Mouse (Mus musculus) embryonic stem cell, embryonic (primary cell): ENCODE data around the gene Map10.

Source experiments
- CTCF ChIA-PET, 4 experiments: fragments of 300-600 bp in 2 of 4; fragments of 350-600 bp in 2 of 4; sonication (Branson Sonifier 250); formaldehyde crosslinking; loops; one replicate each; lab custom pipeline; 2022; ENCODE audit warnings: inconsistent platforms in 2 of 4; lab: Charles Lee
- POLR2A ChIA-PET, 4 experiments: fragments of 300-600 bp in 2 of 4; fragments of 350-600 bp in 2 of 4; sonication (Branson Sonifier 250); formaldehyde crosslinking; loops; one replicate each; lab custom pipeline; 2022; ENCODE audit warnings: antibody characterized with exemption in 4 of 4, inconsistent platforms in 1 of 4; lab: Charles Lee

The Map10 gene

GRCm38 (mm10) chr8:125690961-125691360 is 21.3 kb downstream of the Map10 start:
- ChIA-PET POLR2A (no interaction called here), CTCF (no interaction called here)

- ChIA-PET POLR2A (interaction anchor here (0.7 to 3.0 kb wide), 13 partner anchors 10 to 123 kb away, joined by 3 to 16 read pairs (median 4); partner anchors contain the start of genes Map10 (in 2 of the 4) and Sipa1l2 (in 1 of the 4)), CTCF (interaction anchor here in 1 of 4 experiments (0.7 kb wide), 1 partner anchor 121 kb away, joined by 3 read pairs; no protein-coding TSS in a partner anchor)
These were observed 22.8 kb downstream of the Map10 start for GRCm38 (mm10) chr8:125692447-125692846.

- CTCF ChIA-PET, result interaction anchor here in 3 of 4 experiments (0.6 to 1.5 kb wide), 3 partner anchors 119 to 122 kb away, joined by 3 read pairs; no protein-coding TSS in a partner anchor
- POLR2A ChIA-PET, result interaction anchor here (0.6 to 3.0 kb wide), 26 partner anchors 9 to 366 kb away, joined by 3 to 16 read pairs (median 4); partner anchors contain the start of genes Map10 (in 3 of the 4) and Sipa1l2 (in 1 of the 4)
These were observed 23.6 kb downstream of the Map10 start for GRCm38 (mm10) chr8:125693197-125693596.

- ChIA-PET POLR2A (no interaction called here), CTCF (interaction anchor here in 1 of 4 experiments (0.7 kb wide), 1 partner anchor 217 kb away, joined by 3 read pairs; no protein-coding TSS in a partner anchor)
These were observed 26.3 kb downstream of the Map10 start for GRCm38 (mm10) chr8:125695951-125696350.

- POLR2A ChIA-PET, result interaction anchor here (0.5 to 3.5 kb wide), 34 partner anchors 10 to 858 kb away, joined by 3 to 14 read pairs (median 3); partner anchors contain the start of genes Map10 (in 2 of the 4) and Sipa1l2 (in 2 of the 4)
These were observed 29.9 kb downstream of the Map10 start for GRCm38 (mm10) chr8:125699391-125700025.

GRCm38 (mm10) chr8:125700407-125700806 is 30.8 kb downstream of the Map10 start:
- CTCF ChIA-PET, result interaction anchor here in 3 of 4 experiments (0.5 to 1.3 kb wide), 4 partner anchors 19 to 572 kb away, joined by 3 read pairs; no protein-coding TSS in a partner anchor
- POLR2A ChIA-PET, result interaction anchor here in 3 of 4 experiments (0.7 to 3.5 kb wide), 30 partner anchors 11 to 373 kb away, joined by 3 to 14 read pairs (median 4); partner anchors contain the start of genes Map10 (in 3 of the 3) and Sipa1l2 (in 2 of the 3)

More at GRCm38 (mm10) chr8:125699391-125700025, 29.9 kb downstream of the Map10 start:
- CTCF ChIA-PET, result interaction anchor here in 3 of 4 experiments (0.7 to 1.3 kb wide), 4 partner anchors 20 to 571 kb away, joined by 3 to 5 read pairs (median 3); no protein-coding TSS in a partner anchor

GRCm38 (mm10) chr8:125702868-125703473 is 33.4 kb downstream of the Map10 start:
- ChIA-PET CTCF (interaction anchor here in 2 of 4 experiments (0.6 to 1.5 kb wide), 2 partner anchors 17 to 170 kb away, joined by 3 to 5 read pairs; no protein-coding TSS in a partner anchor), POLR2A (interaction anchor here in 2 of 4 experiments (0.6 to 2.5 kb wide), 5 partner anchors 9 to 133 kb away, joined by 3 to 8 read pairs (median 3); partner anchors contain the start of gene Sipa1l2 (in 1 of the 2))

GRCm38 (mm10) chr8:125704434-125704833 is 34.8 kb downstream of the Map10 start:
- ChIA-PET POLR2A (interaction anchor here in 3 of 4 experiments (0.6 to 2.9 kb wide), 13 partner anchors 10 to 1726 kb away, joined by 3 to 16 read pairs (median 4); partner anchors contain the start of gene Map10 (in 1 of the 3)), CTCF (interaction anchor here in 1 of 4 experiments (0.6 kb wide), 1 partner anchor 12 kb away, joined by 3 read pairs; no protein-coding TSS in a partner anchor)

- CTCF ChIA-PET, result interaction anchor here in 1 of 4 experiments (1.6 kb wide), 1 partner anchor 13 kb away, joined by 4 read pairs; no protein-coding TSS in a partner anchor
- POLR2A ChIA-PET, result interaction anchor here in 3 of 4 experiments (0.7 to 2.9 kb wide), 7 partner anchors 12 to 36 kb away, joined by 3 to 16 read pairs (median 4); partner anchors contain the start of gene Map10 (in 1 of the 3)
These were observed 36.2 kb downstream of the Map10 start for GRCm38 (mm10) chr8:125705816-125706215.

GRCm38 (mm10) chr8:125709171-125709570 is 39.6 kb downstream of the Map10 start:
- CTCF ChIA-PET, result interaction anchor here in 2 of 4 experiments (0.7 to 1.0 kb wide), 2 partner anchors 10 to 450 kb away, joined by 3 read pairs; no protein-coding TSS in a partner anchor
- POLR2A ChIA-PET, result interaction anchor here in 2 of 4 experiments (0.6 to 1.8 kb wide), 6 partner anchors 10 to 68 kb away, joined by 3 to 5 read pairs (median 4); partner anchors contain the start of gene Map10 (in 1 of the 2)

GRCm38 (mm10) chr8:125711514-125711913 is 41.9 kb downstream of the Map10 start:
- ChIA-PET CTCF (interaction anchor here in 1 of 4 experiments (1.1 kb wide), 1 partner anchor 8 kb away, joined by 3 read pairs; no protein-coding TSS in a partner anchor), POLR2A (interaction anchor here in 1 of 4 experiments (1.3 kb wide), 1 partner anchor 18 kb away, joined by 3 read pairs; no protein-coding TSS in a partner anchor)

- POLR2A ChIA-PET, result interaction anchor here in 2 of 4 experiments (0.9 to 1.4 kb wide), 2 partner anchors 12 kb away, joined by 3 read pairs; no protein-coding TSS in a partner anchor
- CTCF ChIA-PET, result interaction anchor here in 1 of 4 experiments (0.7 to 1.2 kb wide), 3 partner anchors 12 to 378 kb away, joined by 3 read pairs; partner anchors contain the start of gene Map10
These were observed 46.6 kb downstream of the Map10 start for GRCm38 (mm10) chr8:125716211-125716610.

- POLR2A ChIA-PET, result interaction anchor here in 2 of 4 experiments (0.9 to 1.4 kb wide), 3 partner anchors 11 to 16 kb away, joined by 3 read pairs; no protein-coding TSS in a partner anchor
These were observed 47.0 kb downstream of the Map10 start for GRCm38 (mm10) chr8:125716613-125717012.

GRCm38 (mm10) chr8:125718914-125719313 is 49.3 kb downstream of the Map10 start:
- ChIA-PET CTCF (interaction anchor here (0.6 to 3.8 kb wide), 25 partner anchors 10 to 1578 kb away, joined by 3 to 25 read pairs (median 4); partner anchors contain the start of gene Map10 (in 1 of the 4)), POLR2A (interaction anchor here in 3 of 4 experiments (0.7 to 2.2 kb wide), 8 partner anchors 9 to 145 kb away, joined by 3 to 7 read pairs (median 4); partner anchors contain the start of gene Map10 (in 1 of the 3))

More at GRCm38 (mm10) chr8:125716613-125717012, 47.0 kb downstream of the Map10 start:
- CTCF ChIA-PET, result interaction anchor here in 2 of 4 experiments (0.5 to 1.2 kb wide), 5 partner anchors 12 to 887 kb away, joined by 3 read pairs; partner anchors contain the start of genes Map10 (in 1 of the 2) and Sipa1l2 (in 1 of the 2)

- ChIA-PET CTCF (interaction anchor here in 2 of 4 experiments (0.6 to 1.6 kb wide), 2 partner anchors 36 to 148 kb away, joined by 5 read pairs; no protein-coding TSS in a partner anchor), POLR2A (interaction anchor here in 1 of 4 experiments (0.6 to 2.8 kb wide), 7 partner anchors 16 to 154 kb away, joined by 3 to 10 read pairs (median 3); partner anchors contain the start of genes Map10 and Sipa1l2)
These were observed 53.1 kb downstream of the Map10 start for GRCm38 (mm10) chr8:125722675-125723074.
